Mouse (Mus musculus) cerebellum, adult 2 months (tissue): ENCODE measurements around the gene Pum1. TPM values are rescaled to one million over a fixed set of nuclear protein-coding genes. Genes with fewer than 3 reads are reported as not detected.
"Not testable (repeated sequence)": the region's sequence is repeated elsewhere in the genome, so short reads cannot be mapped to it uniquely, and the experiment has no call there.

ENCODE experiments used
- DNase-seq, 2 experiments: peaks; one replicate each; pipeline ENCODE4 v3.0.0; 2021
- H3K27ac ChIP-seq: fragments of 200-500 bp; 2 replicates; pipeline ENCODE4 v1.5.1; 2012; ENCODE audit warnings: low read length, control low read depth, inconsistent platforms; ENCODE audit not compliant: insufficient read depth
- H3K27me3 ChIP-seq: fragments of 200-500 bp; 2 replicates; pipeline ENCODE4 v1.6.1; 2012; ENCODE audit warnings: inconsistent platforms, mild to moderate bottlenecking, low read length, moderate library complexity; ENCODE audit not compliant: control insufficient read depth, insufficient read depth
- H3K4me1 ChIP-seq: fragments of 200-500 bp; 2 replicates; pipeline ENCODE4 v1.6.1; 2011; ENCODE audit warnings: low read length; ENCODE audit not compliant: control insufficient read depth, insufficient read depth
- H3K4me3 ChIP-seq: fragments of 200-500 bp; replicated peaks from 2 replicates; pipeline ENCODE3; 2011; ENCODE audit warnings: mild to moderate bottlenecking, low read depth, low read length, control low read depth; ENCODE audit not compliant: insufficient read depth
- CTCF ChIP-seq: fragments of 200-500 bp; IDR thresholded peaks from 2 replicates; pipeline ENCODE4 v1.5.1; 2011; ENCODE audit warnings: low read depth, mild to moderate bottlenecking, control low read depth, low read length, moderate library complexity, borderline replicate concordance; ENCODE audit not compliant: insufficient read depth
- POLR2A ChIP-seq: fragments of 200-500 bp; IDR thresholded peaks from 2 replicates; pipeline ENCODE4 v1.6.1; 2011; ENCODE audit warnings: low read length, control low read depth, borderline replicate concordance; ENCODE audit not compliant: insufficient read depth
- WGBS: fragments of 180-500 bp; shearing (Covaris S2); methylation state at CpG from one replicate; pipeline ENCODE4 v1.1.7; 2018; 5-methylcytosine and 5-hydroxymethylcytosine counted together
- polyA plus RNA-seq: library from polyadenylated mRNA; depleted of rRNA; stranded (reverse); fragments of >200 nt; gene quantifications from 2 replicates; pipeline ENCODE4 v1.2.3, GENCODE M21; 2012

Gene Pum1
- polyA plus RNA-seq, 1 experiment = 49.6 TPM

DNA sequence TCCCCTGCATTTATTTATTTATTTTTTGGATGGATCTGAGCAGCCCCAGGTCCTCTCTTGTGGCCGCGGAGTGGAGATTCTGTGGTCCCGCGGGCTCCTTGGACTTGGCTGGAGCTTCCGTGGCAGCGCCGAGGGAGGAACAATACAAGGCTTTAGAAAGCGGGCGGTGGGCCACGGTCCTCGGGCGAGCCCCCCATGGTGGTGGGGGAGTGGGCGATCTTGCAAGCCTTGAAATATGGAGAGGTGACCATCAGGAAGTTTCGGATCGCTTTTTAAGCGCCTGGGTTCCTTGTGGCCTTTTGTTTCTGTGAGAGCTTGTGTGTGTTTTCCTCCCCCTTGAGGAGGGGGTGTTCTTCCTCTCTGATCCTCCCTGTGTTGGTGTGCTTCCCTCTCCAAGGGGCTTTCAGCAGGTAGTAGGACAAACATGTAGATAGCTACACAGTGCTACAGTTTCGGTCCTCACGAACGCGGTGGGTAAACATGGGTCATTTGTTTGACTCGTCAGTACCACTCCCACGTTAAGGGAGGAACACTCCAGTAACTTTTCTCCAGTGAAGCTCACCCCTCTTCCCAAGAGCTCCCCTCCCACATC is 785 bp downstream of the Pum1 start:
- H3K4me1 ChIP-seq = peaks cover 2% of the 10 kb centered on the region
- DNase-seq = no peak
- TF ChIP-seq POLR2A (no peak), CTCF (no peak)
- H3K27me3 ChIP-seq = no peaks in the 10 kb centered on the region
- peak overlapping the region; percentile 57 for H3K27ac ChIP-seq
- WGBS = under 1% methylated on average over 22 of the region's 22 CpGs
- peak overlapping the region; percentile 72 for H3K4me3 ChIP-seq

DNA sequence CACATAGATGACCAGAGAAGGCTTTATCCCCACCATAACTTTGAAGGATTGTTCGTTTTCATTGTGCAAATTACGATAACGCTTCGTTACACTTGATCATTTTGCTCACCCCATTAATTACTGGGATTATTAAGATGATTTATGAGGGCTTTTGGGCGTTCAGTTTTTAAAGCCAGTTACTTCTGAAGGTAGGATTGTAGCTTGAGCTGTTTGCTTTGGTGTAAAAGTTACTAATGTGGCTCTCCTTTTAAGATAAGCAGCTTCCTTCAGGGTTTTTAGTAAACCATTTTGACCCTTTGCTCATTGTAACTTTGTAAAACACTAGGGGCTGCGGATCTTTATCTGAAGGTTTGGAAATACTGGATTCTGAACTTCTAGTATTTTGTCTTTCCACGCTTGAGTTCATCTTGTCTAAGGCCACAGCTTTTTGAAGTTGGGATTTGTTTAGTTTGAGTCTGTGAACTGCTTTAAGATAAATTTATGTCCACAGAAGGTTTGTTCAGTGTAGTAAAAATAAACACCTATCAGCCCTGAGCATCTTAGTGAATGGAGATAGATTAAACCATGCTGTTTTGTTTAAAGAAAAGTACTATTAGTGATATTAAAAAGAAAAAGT is 1.4 kb downstream of the Pum1 start:
- Histone ChIP-seq H3K4me1 (peaks cover 5% of the 10 kb centered on the region), H3K27ac (0 out of 2 replicates have a peak overlapping the region, but pooled peaks have one; percentile 57), H3K4me3 (peak overlapping the region; percentile 72), H3K27me3 (no peaks in the 10 kb centered on the region)
- DNase-seq = no peak
- 4% methylated on average over 7 of the region's 7 CpGs for WGBS
- TF ChIP-seq POLR2A (no peak), CTCF (no peak)

DNA sequence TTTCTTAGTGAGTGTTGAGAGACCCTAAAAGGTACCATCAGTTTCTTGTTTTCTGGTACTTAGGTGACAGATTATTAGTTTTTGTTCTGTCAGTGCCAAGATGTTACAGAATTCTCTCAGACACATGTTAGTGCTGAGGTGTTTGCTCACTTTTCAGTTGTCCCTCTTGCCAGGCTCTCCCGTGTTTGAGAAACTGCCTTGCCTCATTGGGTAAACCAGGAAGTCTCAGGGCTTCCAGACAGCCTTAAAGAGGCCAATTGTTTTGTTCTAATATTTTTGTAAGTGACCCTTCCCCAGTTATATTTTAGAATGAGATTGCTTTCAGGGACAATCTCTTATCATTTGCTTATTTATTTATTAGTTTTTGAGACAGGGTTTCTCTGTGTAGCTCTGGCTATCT is 2.1 kb downstream of the Pum1 start:
- WGBS = 0% methylated on average over 1 of the region's 1 CpGs
- Histone ChIP-seq H3K4me3 (no peak overlapping the region), H3K4me1 (peaks cover 5% of the 10 kb centered on the region), H3K27ac (no peak overlapping the region), H3K27me3 (no peaks in the 10 kb centered on the region)
- no peak for DNase-seq
- no peak for TF ChIP-seq POLR2A
- no peak for TF ChIP-seq CTCF

DNA sequence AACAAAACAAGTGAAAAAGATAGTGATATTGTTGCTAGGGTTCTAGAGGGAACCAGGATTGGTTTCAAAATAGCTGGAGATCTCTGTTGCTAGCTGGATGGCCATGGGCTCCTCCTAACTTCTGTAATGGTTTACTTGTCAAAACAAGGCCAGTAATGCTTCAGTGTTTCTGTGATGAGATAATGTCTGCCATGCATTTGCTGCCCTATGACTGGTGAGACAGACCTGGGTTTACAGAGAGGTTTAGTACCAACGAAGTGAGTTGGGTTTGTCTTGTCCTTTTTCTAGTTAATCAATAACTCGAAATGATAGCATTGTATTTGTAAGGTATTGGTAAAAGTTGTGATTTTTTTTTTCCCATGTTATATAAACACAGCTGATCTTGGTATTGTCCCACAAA is 4.6 kb downstream of the Pum1 start:
- WGBS = 54% methylated on average over 2 of the region's 2 CpGs
- H3K4me3 ChIP-seq = no peak overlapping the region
- peaks cover 8% of the 10 kb centered on the region for H3K4me1 ChIP-seq
- no peak overlapping the region for H3K27ac ChIP-seq
- TF ChIP-seq CTCF (no peak), POLR2A (no peak)
- no peak for DNase-seq
- H3K27me3 ChIP-seq = no peaks in the 10 kb centered on the region

DNA sequence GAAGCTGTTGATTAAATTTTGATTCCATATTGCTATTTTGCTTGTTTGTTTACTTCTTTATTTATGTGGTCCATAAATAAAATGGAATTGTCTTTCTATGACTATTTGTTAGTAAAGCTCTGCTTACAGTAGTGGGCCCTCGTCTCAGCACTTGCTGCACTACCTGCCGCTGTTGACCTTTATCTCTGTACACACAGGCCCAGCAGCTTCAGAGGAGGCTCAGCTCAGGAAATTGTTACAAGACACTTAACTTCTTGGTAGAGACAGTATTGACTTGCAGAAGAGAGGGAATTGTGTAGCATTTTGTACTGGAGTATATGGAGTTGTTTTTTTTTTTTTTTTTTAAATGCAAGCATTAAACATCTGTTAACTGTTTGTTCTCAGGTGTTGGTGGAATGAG is 5.4 kb downstream of the Pum1 start:
- Histone ChIP-seq H3K4me3 (no peak overlapping the region), H3K27me3 (no peaks in the 10 kb centered on the region), H3K27ac (no peak overlapping the region), H3K4me1 (peaks cover 8% of the 10 kb centered on the region)
- WGBS = 16% methylated on average over 2 of the region's 2 CpGs
- no peak for DNase-seq
- TF ChIP-seq POLR2A = no peak
- TF ChIP-seq CTCF = no peak

DNA sequence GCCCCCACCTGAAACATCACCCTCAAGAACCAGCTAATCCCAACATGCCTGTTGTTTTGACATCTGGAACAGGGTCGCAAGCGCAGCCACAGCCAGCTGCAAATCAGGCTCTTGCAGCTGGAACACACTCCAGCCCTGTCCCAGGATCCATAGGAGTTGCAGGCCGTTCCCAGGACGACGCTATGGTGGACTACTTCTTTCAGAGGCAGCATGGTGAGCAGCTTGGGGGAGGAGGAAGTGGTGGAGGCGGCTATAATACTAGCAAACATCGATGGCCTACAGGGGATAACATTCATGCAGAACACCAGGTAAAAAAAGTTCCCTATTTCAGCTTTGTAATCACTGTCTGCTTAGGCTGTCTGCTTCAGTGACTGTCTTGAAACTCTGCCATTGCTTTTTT is 5.9 kb downstream of the Pum1 start:
- no peak overlapping the region for H3K27ac ChIP-seq
- no peak overlapping the region for H3K4me3 ChIP-seq
- no peaks in the 10 kb centered on the region for H3K27me3 ChIP-seq
- DNase-seq = no peak
- WGBS = 36% methylated on average over 7 of the region's 7 CpGs
- peaks cover 8% of the 10 kb centered on the region for H3K4me1 ChIP-seq
- TF ChIP-seq CTCF = no peak
- TF ChIP-seq POLR2A = no peak

DNA sequence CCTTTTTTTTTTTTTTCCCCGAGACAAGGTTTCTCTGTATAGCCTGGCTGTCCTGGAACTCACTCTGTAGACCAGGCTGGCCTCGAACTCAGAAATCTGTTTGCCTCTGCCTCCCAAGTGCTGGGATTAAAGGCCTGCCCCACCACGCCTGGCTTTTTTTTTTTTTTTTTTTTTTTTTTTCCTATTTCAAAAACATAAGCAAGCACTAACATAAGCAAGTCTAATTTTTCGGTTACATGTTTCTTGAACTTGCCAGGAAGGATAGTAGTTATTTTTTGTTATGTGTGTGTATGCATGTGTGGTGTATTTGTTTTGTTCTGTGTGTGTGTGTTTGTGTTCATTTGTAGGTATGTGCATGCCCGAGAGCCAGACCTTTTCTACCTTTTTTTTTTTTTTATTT is 6.9 kb downstream of the Pum1 start:
- H3K27me3 ChIP-seq, H3K4me3 ChIP-seq, H3K4me1 ChIP-seq, H3K27ac ChIP-seq, DNase-seq: not testable (repeated sequence)
- WGBS = 64% methylated on average over 5 of the region's 5 CpGs

DNA sequence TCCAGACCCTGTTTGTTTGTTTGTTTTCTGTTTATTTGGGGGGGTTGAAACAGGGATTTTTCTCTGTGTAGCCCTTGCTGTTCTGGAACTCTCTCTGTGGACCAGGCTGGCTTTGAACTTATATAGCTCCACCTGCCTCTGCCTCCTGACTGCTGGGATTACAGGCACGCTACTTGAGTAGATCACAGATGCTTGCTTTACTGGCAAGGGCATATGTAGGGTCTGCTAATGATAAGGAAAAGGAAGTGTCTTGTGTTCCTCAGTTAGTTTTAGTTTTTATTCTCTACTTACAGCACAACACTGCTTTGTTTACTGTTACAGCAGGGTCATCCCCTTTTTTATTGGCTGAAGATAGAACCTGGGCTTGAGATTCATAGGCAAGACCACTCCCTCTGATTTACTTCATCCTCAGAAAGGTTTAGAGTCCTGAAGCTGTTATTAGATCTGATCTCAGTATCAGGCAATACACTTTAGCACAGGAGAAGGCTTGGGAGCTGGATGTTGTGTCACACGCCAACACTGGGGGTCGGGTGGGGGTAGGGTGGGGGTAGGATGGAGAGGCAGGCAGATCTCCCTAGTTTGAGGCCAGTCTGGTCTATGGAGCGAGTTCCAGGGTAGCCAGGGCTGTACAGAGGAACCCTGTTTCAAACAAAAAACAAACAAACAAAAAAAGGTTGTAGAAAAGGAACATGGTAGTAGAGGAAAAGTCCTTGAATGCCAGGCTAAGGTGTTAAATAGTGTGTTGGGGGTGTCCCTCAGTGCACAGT is 8.1 kb downstream of the Pum1 start:
- H3K27me3 ChIP-seq = no peaks in the 10 kb centered on the region
- no peak overlapping the region for H3K4me3 ChIP-seq
- H3K4me1 ChIP-seq = peaks cover 8% of the 10 kb centered on the region; the same call in 1 of the 2 replicates
- TF ChIP-seq CTCF (no peak), POLR2A (no peak)
- no peak overlapping the region for H3K27ac ChIP-seq
- DNase-seq = no peak
- WGBS = 80% methylated on average over 4 of the region's 4 CpGs
